Mouse (Mus musculus) liver, embryonic 14.5 days (tissue): Measurements from ENCODE around the gene Zfp36l2. TPM values are rescaled to one million over a fixed set of nuclear protein-coding genes. Genes with fewer than 3 reads are reported as not detected.

Experiments used
- ATAC-seq: fragments of 200-750 bp; cut with Nextera tagmentation; 2 replicates; pipeline ENCODE4 v1.8.0; 2017; ENCODE audit warnings: moderate number of reproducible peaks, mild to moderate bottlenecking, moderate library complexity; ENCODE audit not compliant: insufficient read depth
- DNase-seq, 3 experiments: peaks; one replicate each; pipeline ENCODE4 v3.0.0-alpha.2; 2012 to 2013; ENCODE audit warnings: low read depth in 3 of 3, low spot score in 3 of 3
- H3K27ac ChIP-seq: fragments of 300-500 bp; sonication (generic); 2 replicates; pipeline ENCODE4 v1.5.1; 2014; ENCODE audit warnings: moderate library complexity, mild to moderate bottlenecking, control low read depth, inconsistent platforms
- H3K27me3 ChIP-seq: fragments of 300-500 bp; sonication (generic); 2 replicates; pipeline ENCODE4 v1.6.1; 2014; ENCODE audit warnings: mild to moderate bottlenecking, low read length, moderate library complexity; ENCODE audit not compliant: control insufficient read depth, insufficient read depth
- H3K36me3 ChIP-seq: fragments of 300-500 bp; sonication (generic); replicated peaks from 2 replicates; pipeline ENCODE4 v1.6.1; 2014; ENCODE audit warnings: low read depth; ENCODE audit not compliant: control insufficient read depth, insufficient read depth
- H3K4me1 ChIP-seq, 2 experiments: fragments of 200-500 bp in 1 of 2; fragments of 300-500 bp in 1 of 2; sonication (generic) in 1 of 2; replicated peaks; 2 replicates each; pipeline ENCODE4 v1.6.1; 2012 to 2014; ENCODE audit warnings: antibody characterized with exemption in 1 of 2, inconsistent platforms in 1 of 2, low read length in 1 of 2; ENCODE audit not compliant: control insufficient read depth in 2 of 2, insufficient read depth in 2 of 2
- H3K4me2 ChIP-seq: fragments of 300-500 bp; sonication (generic); 2 replicates; pipeline ENCODE4 v1.6.1; 2014; ENCODE audit warnings: low read depth, mild to moderate bottlenecking, control low read depth, moderate library complexity
- H3K4me3 ChIP-seq, 2 experiments: fragments of 200-500 bp in 1 of 2; fragments of 300-500 bp in 1 of 2; sonication (generic) in 1 of 2; 2 replicates each; pipeline ENCODE4 v1.5.1; 2012 to 2014; ENCODE audit warnings: low read depth in 2 of 2, low read length in 2 of 2, mild to moderate bottlenecking in 2 of 2, control low read depth in 1 of 2, inconsistent platforms in 1 of 2, moderate library complexity in 1 of 2; ENCODE audit not compliant: insufficient read depth in 1 of 2
- H3K9ac ChIP-seq: fragments of 300-500 bp; sonication (generic); replicated peaks from 2 replicates; pipeline ENCODE4 v1.6.1; 2014; ENCODE audit warnings: mild to moderate bottlenecking, control low read depth, moderate library complexity
- H3K9me3 ChIP-seq: fragments of 300-500 bp; sonication (generic); 2 replicates; pipeline ENCODE4 v1.6.1; 2016; ENCODE audit warnings: low read length, mixed read lengths; ENCODE audit not compliant: control insufficient read depth
- CTCF ChIP-seq: IDR thresholded peaks from 2 replicates; pipeline ENCODE4 v1.5.1; 2016; ENCODE audit warnings: antibody characterized with exemption, low read depth, control low read depth
- EP300 ChIP-seq: IDR thresholded peaks from 2 replicates; pipeline ENCODE4 v1.6.1; 2016; ENCODE audit warnings: antibody characterized with exemption, low read depth
- WGBS: fragments of 180-500 bp; shearing (Covaris S2); extraction: QIAGEN DNeasy Blood & Tissue Kit; methylation state at CpG from one replicate; pipeline ENCODE4 v1.1.7; 2014; ENCODE audit not compliant: insufficient replicate concordance; 5-methylcytosine and 5-hydroxymethylcytosine counted together
- polyA plus RNA-seq, 2 experiments: library from polyadenylated mRNA; depleted of rRNA in 1 of 2; stranded (reverse) in 1 of 2; unstranded in 1 of 2; fragments of >200 nt; fragmentation: Nextera tagmentation in 1 of 2; extraction: Ambion mirVana in 1 of 2; gene quantifications; 2 replicates each; pipeline versions ENCODE4 v1.2.1 to v1.2.3; 2012 to 2014

The Zfp36l2 gene
- polyA plus RNA-seq, 2 experiments, result 9.9 to 22.7 TPM

- ATAC-seq (no peak), DNase-seq (no peak)
- Histone ChIP-seq H3K27ac (no peak overlapping the region), H3K27me3 (no peaks in the 10 kb centered on the region), H3K9me3 (no peaks in the 10 kb centered on the region), H3K4me1 (peaks cover 0 to 5% of the 10 kb centered on the region in 2 experiments; a peak in 1 of 4 replicates), H3K36me3 (no peaks in the 10 kb centered on the region; the same call in 1 of the 2 replicates), H3K9ac (no peak overlapping the region), H3K4me2 (no peak overlapping the region), H3K4me3 (no peak overlapping the region)
- WGBS, result 71% methylated on average over 3 of the region's 3 CpGs
- TF ChIP-seq CTCF (no peak), EP300 (no peak)
Measured at GRCm38 (mm10) chr17:84195835-84196234, 8.1 kb upstream of the Zfp36l2 start.

- Histone ChIP-seq H3K27ac (no peak overlapping the region), H3K4me1 (peaks cover 0 to 8% of the 10 kb centered on the region in 2 experiments; a peak in 1 of 4 replicates), H3K9ac (no peak overlapping the region), H3K9me3 (no peaks in the 10 kb centered on the region), H3K4me2 (no peak overlapping the region), H3K27me3 (no peaks in the 10 kb centered on the region), H3K4me3 (no peak overlapping the region), H3K36me3 (no peaks in the 10 kb centered on the region; the same call in 1 of the 2 replicates)
- no peak for TF ChIP-seq EP300
- no peak for TF ChIP-seq CTCF
- 42% methylated on average over 4 of the region's 4 CpGs for WGBS
- DNase-seq (no peak), ATAC-seq (no peak)
Measured at GRCm38 (mm10) chr17:84195003-84195395, 7.3 kb upstream of the Zfp36l2 start.

- Histone ChIP-seq H3K36me3 (no peaks in the 10 kb centered on the region; the same call in 1 of the 2 replicates), H3K27ac (no peak overlapping the region), H3K4me2 (no peak overlapping the region), H3K4me1 (peaks cover under 1 to 8% of the 10 kb centered on the region in 2 experiments; a peak in 2 of 4 replicates), H3K4me3 (no peak overlapping the region), H3K27me3 (no peaks in the 10 kb centered on the region), H3K9me3 (no peaks in the 10 kb centered on the region), H3K9ac (no peak overlapping the region)
- TF ChIP-seq EP300 (no peak), CTCF (no peak)
- 60% methylated on average over 4 of the region's 4 CpGs for WGBS
- DNase-seq (no peak), ATAC-seq (no peak)
Measured at GRCm38 (mm10) chr17:84194282-84195002, 6.7 kb upstream of the Zfp36l2 start.

- Histone ChIP-seq H3K36me3 (no peaks in the 10 kb centered on the region; the same call in 1 of the 2 replicates), H3K4me1 (peaks cover 10 to 17% of the 10 kb centered on the region in 2 experiments), H3K9me3 (no peaks in the 10 kb centered on the region), H3K27ac (no peak overlapping the region), H3K4me3 (no peak overlapping the region), H3K4me2 (no peak overlapping the region), H3K9ac (no peak overlapping the region), H3K27me3 (no peaks in the 10 kb centered on the region)
- ATAC-seq (no peak), DNase-seq (no peak)
- 86% methylated on average over 9 of the region's 9 CpGs for WGBS
- no peak for TF ChIP-seq CTCF
- TF ChIP-seq EP300, result no peak
Measured at GRCm38 (mm10) chr17:84193411-84193810, 5.7 kb upstream of the Zfp36l2 start.

GRCm38 (mm10) chr17:84191946-84192345 lies 4.2 kb upstream of the Zfp36l2 start:
- 86% methylated on average over 4 of the region's 4 CpGs for WGBS

More at GRCm38 (mm10) chr17:84191946-84192345, 4.2 kb upstream of the Zfp36l2 start:
- Histone ChIP-seq H3K4me1 (peaks cover 10 to 15% of the 10 kb centered on the region in 2 experiments), H3K9ac (no peak overlapping the region), H3K9me3 (no peaks in the 10 kb centered on the region), H3K27me3 (no peaks in the 10 kb centered on the region), H3K4me2 (no peak overlapping the region), H3K4me3 (no peak overlapping the region), H3K36me3 (no peaks in the 10 kb centered on the region; the same call in 1 of the 2 replicates), H3K27ac (no peak overlapping the region)
- no peak for ATAC-seq
- no peak for TF ChIP-seq EP300
- no peak for TF ChIP-seq CTCF
- no peak for DNase-seq
